Mouse (Mus musculus) testis, postnatal 14 days (tissue): ENCODE measurements around the gene Btn1a1.

ENCODE experiments used
- DNase-seq: peaks from one replicate; pipeline ENCODE4 v3.0.0; 2021; ENCODE audit warnings: low spot score

Gene Btn1a1

DNA sequence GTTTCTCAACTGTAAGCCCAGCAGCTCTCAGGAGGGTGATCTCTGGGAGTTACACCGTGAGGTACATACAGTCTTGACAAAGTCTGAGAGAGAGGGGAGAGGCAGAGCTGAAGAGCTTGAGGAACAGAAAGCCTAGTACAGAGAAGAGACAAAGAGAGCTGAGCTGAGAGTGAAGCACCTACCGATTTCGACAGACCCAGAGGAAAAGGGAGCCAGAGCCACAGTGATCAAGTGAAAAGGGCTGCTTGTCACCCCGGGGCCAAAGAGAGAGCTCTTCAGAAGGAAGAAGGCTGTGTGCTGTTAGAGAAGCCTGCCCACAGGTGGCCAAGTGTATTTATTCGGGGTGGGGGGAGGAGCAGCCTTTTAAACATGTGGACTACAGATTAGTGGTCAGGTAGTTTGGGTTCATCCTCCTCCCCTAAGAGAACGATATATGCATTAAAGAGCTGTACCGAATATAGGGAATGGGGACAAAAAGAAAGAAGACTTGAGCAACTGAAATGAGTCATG, at the start of gene Btn1a1:
Gene Btn1a1 (minus strand): TSS at position 302 of the 510 bp plus-strand sequence.
- DNase-seq, result no peak

DNA sequence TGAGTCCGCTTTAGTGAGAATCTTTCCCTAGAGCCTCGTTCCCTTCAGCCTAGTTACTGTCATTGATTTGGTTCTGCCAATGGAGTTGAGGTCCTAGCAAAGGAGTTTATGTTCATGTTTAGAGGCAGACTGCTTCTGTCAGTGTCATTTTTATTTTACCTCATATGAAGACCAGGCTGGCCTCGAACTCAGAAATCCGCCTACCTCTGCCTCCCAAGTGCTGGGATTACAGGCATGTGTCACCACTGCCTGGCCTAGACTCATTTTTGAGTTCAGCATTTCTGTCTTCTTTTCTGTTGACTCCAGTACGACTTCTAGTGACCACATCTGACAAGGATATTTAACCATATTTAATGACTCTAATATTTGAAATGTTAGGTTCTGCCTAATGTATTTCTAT, 49.6 kb upstream of the Btn1a1 start:
- DNase-seq, result no peak

DNA sequence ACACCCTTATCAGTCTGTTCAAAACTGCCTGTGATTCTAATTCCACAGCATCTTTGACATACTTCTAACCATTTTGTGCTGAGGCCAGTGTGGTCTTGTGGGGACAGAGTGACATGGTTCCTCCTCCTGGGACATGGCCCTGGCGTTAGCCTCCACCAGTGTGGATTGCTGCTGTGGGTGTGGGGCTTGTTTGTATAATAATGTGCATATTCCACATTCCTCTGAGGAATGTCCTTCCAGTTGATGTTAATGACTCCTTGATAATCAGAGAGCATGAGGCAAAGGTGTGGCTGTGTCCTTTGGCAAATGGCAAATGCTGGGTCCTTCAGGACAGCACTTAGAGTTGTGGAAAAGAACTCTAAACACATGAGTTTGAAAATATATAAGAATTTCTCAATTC, 47.8 kb upstream of the Btn1a1 start:
- no peak for DNase-seq

DNA sequence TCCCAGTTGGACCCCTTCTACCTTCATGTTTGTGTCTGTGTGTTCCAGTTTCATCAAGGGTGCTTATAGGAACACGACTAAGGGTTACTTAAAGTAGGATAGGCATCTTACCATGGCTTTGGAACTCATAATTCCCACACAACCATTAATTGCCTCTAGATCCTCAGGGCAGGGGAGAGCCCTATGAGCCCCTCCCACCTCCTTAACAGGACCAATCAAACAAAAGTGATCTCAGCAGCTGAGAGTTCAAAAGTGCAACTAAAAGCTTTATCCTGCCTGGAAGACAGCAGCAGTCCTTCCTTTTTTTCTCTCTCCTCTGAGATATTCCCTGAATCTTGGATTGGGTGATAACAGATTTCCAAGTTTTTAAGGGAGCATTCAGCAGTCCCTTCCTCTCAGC, 44.4 kb upstream of the Btn1a1 start:
- DNase-seq, result no peak

DNA sequence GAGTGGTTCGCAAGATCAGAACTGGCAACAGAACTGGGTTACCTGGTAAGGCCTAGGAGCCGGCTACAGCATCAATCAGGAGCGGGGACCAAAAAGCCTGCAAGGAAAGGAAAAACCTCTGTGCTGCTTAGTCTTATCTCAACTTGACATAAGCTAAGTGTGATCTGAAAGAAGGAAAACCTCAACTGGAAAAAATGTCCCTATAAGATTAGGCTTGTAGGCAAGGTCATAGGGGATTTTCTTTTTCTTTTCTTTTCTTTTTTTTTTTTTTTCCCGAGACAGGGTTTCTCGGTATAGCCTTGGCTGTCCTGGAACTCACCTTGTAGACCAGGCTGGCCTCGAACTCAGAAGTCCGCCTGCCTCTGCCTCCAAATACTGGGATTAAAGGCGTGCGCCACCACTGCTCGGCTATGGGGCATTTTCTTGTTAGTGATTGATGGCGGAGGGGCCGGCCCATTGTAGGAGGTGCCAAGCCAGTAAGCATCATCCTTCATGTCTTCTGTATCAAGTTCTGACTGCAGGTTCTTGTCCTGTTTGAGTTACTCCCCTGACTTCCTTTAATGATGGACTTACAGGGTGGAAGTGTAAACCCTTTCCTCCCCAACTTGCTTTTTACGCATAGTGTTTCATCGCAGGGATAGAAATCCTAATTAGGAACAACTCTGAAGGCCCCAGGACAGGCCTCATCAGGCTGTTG, 41.3 kb upstream of the Btn1a1 start:
- DNase-seq, result peak; percentile 33

DNA sequence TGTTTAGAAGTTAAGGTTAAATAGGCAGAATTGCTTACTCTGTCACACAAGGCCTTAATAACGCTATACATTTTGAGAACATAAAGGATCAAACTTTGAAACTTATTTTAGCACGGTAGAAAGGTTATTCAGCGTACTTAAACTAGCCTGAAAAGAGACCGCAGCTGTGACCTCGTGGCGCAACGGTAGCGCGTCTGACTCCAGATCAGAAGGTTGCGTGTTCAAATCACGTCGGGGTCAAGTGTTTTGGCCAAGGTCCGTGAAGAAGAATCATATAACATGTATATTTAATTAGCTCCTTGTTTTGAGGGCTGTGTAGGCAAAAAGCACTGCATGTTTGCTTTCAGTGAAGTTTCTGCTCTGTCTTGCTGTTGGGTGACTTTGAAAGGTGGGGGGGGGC, 40.6 kb upstream of the Btn1a1 start:
- DNase-seq, result no peak

DNA sequence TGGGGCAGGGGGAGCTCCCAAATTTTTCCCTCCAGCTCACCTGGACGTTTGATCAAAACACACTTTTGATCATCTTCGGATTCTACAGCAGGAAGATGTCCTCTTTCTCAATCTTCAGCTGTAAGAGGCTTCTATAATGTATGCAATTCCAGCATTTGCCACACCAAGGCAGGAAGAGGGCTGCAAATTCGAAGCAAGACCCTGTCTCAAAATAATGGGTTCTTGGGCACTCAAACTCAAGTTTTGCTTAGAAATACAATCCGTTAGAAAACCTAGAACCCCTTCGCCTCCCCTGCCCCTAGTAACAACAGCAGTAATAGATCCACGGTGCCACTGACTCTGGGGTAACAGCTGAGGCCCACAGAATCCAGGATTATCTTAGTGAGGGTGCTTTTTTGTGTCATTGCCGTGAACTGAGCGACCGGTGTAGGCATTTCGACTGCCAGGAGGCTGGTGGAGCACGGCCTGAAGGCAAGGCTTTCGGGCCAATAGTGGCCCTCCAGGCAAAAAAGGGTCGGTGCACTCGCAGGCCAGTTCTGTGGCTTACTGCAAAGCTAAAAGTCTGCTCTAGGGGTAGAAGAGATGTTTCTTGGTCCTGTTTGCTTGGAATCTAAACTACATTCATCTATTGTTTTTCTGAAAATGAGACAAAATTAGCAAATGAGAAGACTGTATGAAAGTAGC, 40.1 kb upstream of the Btn1a1 start:
- DNase-seq, result no peak

DNA sequence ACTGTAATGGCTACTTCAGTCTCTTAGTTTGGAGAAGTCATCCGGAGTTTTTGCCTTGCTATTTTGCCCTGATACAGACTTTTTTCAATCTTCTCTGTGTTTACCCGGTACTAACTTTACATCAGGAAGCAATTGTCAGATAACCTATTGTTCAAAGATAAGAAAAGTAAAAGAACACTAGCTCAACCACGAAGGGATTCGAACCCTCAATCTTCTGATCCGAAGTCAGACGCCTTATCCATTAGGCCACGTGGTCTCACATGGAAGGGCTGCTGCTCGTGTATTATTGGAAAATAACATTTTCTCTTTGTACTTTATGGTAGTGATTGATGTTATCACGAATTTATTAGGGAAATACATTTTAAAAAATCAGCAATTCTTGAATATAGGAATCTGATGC, 38.1 kb upstream of the Btn1a1 start:
- no peak for DNase-seq

DNA sequence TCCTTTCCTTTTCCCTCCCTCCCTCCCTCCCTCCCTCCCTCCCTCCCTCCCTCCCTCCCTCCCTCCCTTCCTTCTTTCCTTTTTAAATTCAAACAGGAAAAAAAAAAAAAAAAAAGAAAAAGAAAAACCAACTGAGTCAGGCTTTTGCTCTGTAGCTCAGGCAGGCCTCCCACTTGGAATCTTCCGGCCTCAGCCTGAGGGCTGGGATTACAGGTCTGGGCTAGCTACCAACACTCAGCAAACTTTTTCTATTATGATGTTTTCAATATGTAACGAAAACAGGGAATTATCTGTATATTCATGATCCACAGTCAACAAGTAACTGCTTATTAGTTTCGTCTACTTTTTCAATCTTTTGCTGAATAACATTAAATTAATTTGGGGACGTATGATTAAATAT, 37.2 kb upstream of the Btn1a1 start:
- DNase-seq, result no peak

DNA sequence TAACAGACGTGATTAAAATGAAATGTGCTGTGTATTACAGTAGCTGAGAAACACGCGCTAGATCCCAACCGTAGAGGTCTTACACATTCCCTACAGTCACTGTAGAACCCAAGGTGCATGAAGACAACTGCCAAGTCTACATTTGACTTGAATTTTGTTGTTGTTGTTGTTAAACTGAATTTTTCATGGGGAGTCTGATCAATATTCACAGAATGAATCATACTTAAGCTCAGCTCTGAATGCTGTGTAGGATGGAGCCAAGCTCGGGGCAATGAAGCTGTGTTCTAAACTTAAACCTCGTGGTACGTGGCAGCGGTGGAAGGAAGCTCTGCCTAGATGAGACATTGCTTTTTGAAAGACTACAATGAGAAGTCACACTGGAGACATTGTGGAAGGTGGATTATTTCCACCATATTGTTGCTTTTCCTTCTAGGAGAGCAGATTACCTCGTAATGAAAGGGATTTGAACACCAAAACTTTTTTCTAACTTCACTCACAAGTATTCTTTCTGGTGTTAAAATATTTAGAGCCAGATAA, 36.4 kb upstream of the Btn1a1 start:
- no peak for DNase-seq

DNA sequence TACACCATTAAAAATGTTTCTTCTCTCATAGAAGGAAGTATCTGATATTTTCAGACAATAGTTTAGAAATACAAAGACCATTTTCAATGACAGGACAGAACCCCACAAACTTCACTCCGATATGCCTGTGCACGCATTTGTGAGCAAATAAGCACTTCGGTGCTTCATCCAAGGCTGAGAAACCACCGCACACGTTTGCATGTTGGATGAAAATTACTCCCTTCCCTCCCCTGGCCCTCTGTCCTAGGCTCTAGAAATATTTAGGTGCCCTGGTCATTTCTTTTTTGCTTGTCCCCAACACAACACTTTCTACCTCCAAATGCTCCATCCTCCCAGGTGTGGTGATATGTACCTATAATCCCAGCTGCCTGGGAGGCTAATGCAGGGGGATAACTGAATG, 35.8 kb upstream of the Btn1a1 start:
- DNase-seq, result no peak

DNA sequence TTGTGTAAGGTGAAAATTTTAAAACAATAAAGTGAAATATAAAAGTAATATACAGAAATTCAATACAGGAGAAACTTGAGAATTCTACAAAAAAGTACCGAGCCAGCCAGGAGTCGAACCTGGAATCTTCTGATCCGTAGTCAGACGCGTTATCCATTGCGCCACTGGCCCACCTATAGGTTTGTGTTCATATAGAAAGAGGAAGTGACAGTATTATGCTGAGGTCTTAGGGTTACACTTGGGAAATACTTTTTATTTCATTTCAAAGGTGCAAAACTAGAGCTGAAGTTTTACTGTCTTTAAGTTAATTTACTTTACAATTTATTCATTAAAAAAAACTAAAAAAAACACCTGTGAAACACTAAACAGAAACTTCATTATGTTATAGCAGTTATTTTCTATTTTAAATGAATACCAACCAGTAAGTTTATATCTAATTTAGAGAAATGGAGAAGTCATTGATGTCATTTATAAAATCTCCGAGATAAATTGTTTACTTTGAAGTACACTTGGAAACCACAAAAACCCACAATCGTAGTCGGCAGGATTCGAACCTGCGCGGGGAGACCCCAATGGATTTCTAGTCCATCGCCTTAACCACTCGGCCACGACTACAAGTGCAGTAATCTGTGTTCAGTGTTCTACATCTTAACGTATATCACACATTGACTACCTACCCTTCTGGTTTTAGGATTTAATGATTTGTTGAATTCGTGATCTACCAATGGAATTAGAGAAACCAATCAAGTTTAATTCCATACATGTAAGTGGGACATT, 34.9 kb upstream of the Btn1a1 start:
- DNase-seq, result peak; percentile 69

DNA sequence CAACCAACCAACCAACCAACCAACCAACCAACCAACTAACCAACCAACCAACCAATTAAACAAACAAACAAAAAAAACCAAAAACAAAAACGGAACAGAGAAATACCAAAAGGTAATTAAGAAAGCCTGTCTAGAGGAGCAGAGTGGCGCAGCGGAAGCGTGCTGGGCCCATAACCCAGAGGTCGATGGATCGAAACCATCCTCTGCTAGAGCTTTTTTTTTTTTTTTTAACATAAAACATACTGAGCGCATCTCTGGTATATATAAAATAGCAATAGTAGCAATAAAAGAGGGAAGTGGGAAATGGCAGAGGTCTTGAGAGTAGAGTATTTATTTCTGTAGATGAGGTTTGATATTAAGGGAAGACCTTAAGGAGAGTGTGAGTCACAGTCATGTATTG, 34.2 kb upstream of the Btn1a1 start:
- no peak for DNase-seq

DNA sequence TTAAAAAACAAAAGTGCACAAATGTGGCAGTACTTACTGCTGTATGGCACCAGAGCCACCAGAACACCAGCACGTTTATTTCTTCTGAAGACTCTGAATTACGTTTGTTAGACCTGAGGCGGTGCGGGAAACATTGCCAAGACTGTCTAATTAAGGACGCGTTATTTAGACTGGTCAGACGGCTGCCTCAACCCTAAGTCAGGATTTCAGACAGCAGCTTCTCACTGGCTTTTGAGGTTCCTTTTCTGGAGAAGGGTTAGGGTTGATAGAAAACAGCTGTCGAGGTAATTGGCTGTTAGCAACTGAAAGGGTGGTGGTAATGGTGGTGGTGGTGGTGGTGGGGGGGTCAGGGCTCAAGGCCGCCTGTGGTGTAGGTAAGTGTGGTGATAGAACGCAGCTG, 33.0 kb upstream of the Btn1a1 start:
- no peak for DNase-seq

DNA sequence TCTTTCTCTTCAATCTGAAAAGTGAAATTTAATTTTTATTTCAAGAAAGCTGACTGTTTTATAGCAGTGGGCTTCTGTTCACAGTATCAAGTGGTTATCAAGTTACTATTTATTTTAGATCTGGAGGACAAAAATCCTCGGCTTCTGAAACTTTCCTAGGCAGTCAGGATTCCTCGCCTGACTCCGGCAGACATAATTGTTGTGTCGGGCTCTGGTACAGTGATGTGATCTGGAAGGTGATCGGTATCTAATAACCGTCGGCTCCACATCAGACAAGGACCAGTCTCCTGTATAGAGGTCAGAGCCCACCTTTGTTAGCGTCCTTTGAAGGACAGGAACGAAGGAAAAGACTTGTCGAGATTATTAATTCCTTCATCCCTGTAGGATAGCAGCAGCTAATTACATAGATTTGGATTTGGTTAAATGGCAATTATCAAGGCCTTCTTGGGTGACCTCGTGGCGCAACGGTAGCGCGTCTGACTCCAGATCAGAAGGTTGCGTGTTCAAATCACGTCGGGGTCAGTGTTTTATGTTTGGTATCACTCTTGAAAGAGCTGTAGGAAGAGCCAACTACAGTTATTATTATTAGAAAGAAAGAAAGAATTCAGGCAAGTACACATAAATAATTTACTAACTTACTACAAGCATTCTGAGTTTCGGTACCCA, 32.1 kb upstream of the Btn1a1 start:
- no peak for DNase-seq

DNA sequence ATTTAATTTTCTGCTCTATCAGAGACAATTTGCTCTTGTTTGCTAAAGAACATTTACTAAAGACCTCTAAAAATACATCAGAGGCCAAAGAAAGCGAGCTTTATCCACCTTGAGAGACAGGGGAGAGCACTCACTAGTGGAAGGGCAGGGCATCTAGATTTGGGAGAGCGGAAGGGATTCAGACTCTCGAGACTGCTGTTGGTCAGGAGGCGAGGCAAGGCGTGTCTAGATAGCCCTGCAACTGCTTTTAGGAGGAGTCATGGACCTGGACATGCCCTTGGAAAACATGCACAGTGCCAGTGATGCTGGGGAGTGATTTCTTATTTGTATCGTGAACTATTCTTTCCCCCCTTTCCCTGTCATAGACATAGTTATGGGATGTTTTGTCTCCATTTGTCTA, 29.8 kb upstream of the Btn1a1 start:
- peak; percentile 20 for DNase-seq

DNA sequence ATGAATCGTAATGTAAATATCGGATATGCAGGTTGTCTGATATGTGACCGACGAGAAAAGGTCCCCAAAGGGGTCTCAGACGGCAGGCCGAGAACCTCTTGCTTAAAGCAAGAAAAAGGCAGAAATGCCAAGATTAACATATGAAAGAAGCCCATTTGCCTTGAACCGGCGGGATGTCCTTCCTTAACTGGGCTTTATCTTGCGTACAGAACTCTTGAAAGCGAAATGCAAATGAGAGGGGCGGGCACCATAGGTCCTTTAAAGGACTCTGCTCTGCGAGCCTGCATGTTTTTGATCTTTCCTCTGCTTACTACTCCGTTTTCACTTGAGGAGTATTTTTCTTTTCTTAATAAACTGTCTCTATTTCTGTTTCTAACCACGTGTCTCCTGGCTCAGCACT, 26.3 kb upstream of the Btn1a1 start:
- no peak for DNase-seq

DNA sequence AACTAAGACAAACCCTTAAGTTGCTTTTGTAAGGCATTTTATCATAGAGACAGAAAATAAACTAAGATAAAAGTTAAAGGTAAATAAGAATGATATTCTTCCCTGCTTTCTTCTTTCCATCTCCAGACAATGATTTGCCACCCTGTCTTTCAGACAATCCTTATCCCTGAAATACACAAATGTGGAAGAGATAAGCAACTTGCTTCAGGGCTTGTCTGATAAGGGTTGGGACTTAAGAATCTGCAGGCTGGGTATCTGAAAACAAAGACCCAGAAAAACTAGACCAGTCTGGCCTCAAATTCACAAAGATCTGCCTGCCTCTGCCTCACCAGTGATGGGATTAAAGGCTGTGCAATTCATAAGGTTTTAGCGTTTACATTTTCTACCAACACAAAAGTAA, 25.6 kb upstream of the Btn1a1 start:
- no peak for DNase-seq

DNA sequence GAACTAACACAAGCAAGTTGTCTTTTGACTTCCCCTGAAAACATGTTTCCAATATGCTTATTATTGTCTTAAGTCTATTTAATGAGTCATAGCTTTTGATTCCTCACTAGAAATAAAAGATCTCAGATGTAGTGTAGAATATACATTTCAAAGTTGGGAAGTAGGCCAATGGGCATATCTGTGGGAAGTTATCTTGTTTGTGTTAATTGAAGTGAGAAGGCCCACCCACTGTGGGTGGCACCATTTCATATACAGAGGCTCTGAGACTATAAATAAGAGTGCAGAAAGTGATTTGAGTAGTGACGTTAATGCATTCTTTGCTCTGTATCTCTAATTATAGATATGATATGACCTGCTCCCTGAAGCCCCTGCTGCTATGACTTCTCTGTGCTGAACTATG, 25.2 kb upstream of the Btn1a1 start:
- DNase-seq, result no peak

DNA sequence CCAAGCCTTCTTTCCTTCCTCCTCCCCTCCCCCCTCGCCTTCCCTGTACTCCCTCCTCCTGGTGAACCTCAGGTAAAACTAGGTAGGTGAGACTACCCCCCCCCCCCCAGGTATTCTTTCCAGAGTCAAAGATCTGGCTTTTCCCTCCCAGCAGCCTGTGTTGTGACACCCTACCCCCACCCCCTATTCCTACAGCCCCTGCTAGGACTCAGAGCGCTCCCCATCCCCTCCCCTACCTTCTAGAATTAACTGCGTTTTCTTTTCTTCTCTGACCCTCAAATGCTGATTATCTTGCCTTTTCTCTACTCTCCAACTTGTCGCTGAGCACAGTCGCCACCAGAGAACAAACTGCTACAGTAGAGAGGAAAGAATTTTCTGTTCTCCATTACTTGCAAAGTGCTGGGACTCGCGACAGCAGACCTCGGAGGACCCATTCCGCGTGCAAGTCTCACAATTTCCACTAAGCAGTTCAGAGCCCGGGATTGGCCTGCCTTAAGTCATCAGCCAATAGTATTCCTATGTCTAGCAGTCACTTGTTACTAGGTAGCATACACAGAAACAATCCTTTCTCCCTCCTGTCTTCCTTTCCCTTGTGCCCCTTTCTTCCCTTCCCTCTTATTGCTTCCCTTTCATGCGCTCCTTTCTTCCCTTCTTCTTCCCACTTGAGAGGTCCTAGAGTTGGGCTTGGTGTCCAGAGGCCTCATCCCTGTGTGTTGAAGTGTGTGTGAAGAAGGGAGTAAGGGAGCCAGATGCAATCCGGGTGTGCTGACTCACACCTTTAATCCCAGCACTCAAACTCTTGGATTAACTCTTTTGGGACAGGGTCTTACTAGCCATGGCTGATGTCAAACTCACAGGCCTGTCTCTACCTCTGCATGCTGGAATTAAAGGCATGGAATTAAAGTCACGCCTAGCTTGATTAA, 23.0 kb upstream of the Btn1a1 start, which contains the start of gene Btn2a2:
Gene Btn2a2 (minus strand): TSS at position 458 of the 923 bp plus-strand sequence.
- DNase-seq, result peak; percentile 58

DNA sequence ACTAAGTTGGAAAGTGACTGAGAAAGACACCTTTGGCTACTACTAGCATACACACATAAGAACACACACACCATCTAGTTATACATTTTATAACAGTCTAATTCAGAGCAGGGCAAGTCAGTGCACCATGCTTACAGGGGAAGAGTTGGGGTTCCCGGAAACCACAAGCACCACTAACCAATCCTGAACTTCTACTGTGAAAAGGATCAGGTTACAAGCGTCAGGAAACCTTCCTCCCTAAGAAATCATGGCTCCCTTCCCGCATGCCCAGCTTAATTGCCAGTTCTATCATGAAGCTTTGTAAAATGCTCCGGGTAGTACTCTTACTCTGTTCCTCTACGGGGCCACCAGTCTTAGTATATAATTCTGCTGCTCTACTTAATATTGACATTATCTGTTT, 19.6 kb upstream of the Btn1a1 start:
- DNase-seq, result no peak
